Mouse (Mus musculus) heart, embryonic 12.5 days (tissue): Measurements from ENCODE around the gene Rdh14. TPM values are rescaled to one million over a fixed set of nuclear protein-coding genes. Genes with fewer than 3 reads are reported as not detected.

Experiments
- ATAC-seq: fragments of 200-750 bp; cut with Nextera tagmentation; 2 replicates; pipeline ENCODE4 v1.8.0; 2017; ENCODE audit warnings: moderate TSS enrichment, moderate library complexity; ENCODE audit not compliant: insufficient number of reproducible peaks, low FRiP score
- H3K27ac ChIP-seq: fragments of 300-500 bp; sonication (generic); 2 replicates; pipeline ENCODE4 v1.5.1; 2016; ENCODE audit warnings: mild to moderate bottlenecking, moderate library complexity; ENCODE audit not compliant: poor library complexity, severe bottlenecking
- H3K27me3 ChIP-seq: fragments of 300-500 bp; sonication (generic); replicated peaks from 2 replicates; pipeline ENCODE4 v1.6.1; 2016; ENCODE audit warnings: mild to moderate bottlenecking, moderate library complexity
- H3K36me3 ChIP-seq: fragments of 300-500 bp; sonication (generic); 2 replicates; pipeline ENCODE4 v1.6.1; 2016; ENCODE audit warnings: mild to moderate bottlenecking, moderate library complexity
- H3K4me1 ChIP-seq: fragments of 300-500 bp; sonication (generic); replicated peaks from 2 replicates; pipeline ENCODE4 v1.6.1; 2016; ENCODE audit warnings: mild to moderate bottlenecking
- H3K4me2 ChIP-seq: fragments of 300-500 bp; sonication (generic); 2 replicates; pipeline ENCODE4 v1.6.1; 2016; ENCODE audit warnings: mild to moderate bottlenecking, moderate library complexity
- H3K4me3 ChIP-seq: fragments of 300-500 bp; sonication (generic); 2 replicates; pipeline ENCODE4 v1.5.1; 2016; ENCODE audit warnings: mild to moderate bottlenecking
- H3K9ac ChIP-seq: fragments of 300-500 bp; sonication (generic); 2 replicates; pipeline ENCODE4 v1.6.1; 2016; ENCODE audit warnings: mild to moderate bottlenecking, moderate library complexity
- H3K9me3 ChIP-seq: fragments of 300-500 bp; sonication (generic); replicated peaks from 2 replicates; pipeline ENCODE4 v1.6.1; 2016; ENCODE audit warnings: mild to moderate bottlenecking, moderate library complexity
- WGBS: fragments of 180-500 bp; shearing (Covaris S2); methylation state at CpG from one replicate; pipeline ENCODE4 v1.1.7; 2016; 5-methylcytosine and 5-hydroxymethylcytosine counted together
- polyA plus RNA-seq: library from polyadenylated mRNA; unstranded; fragments of >200 nt; fragmentation: Nextera tagmentation; extraction: Ambion mirVana; gene quantifications from 2 replicates; pipeline ENCODE4 v1.2.1, GENCODE M21; 2016

Rdh14 gene
- polyA plus RNA-seq, 1 experiment from 2014 or later = 52.1 TPM

- no peaks in the 10 kb centered on the region for H3K36me3 ChIP-seq
- WGBS = 88% methylated on average over 1 of the region's 1 CpGs
These were observed 40.4 kb downstream of the Rdh14 start for GRCm38 (mm10) chr12:10430999-10431398.

DNA sequence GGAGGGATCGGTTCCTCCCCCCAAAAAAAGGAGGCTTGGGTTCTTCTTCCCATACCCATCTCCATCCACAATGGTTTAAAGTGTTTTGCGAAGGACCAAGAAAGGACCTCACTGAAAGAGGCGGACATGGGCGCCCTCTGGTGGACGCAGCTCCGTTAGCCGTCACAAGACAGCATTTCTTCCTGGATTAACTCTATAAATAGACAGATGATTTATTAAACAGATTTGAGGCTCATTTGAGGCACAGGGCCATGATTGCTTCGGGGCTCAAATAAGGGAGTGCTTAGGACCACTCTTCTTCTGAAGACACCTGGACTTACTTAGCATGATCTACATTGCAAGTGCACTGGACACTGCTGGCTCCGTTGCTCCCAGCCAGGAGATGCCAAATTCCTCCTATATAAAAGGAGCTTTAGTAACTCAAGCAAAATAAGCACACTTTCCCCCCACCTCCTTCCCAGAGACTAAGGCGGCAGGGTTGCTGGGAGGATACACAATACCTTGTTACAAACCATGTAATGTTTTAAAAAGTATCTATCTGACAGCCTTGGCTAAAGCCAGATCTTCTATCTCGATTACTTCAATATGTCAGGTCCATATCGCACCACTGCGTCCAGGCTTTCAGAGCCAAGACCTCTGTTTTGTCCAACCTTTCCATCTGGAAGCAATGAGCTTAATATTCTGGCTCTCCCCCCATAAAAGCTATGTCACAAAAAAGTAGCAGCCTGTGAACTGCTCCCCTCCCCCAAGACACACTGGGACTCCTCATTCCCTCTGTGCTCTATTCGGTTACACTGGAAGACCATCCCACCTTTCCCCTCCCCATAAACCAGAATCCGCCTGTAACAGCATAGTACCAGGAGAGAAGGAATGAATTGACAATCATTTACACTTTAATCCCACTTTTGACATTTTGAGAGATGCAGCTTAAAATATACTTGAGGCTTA, 47.8 kb downstream of the Rdh14 start:
- WGBS = 32% methylated on average over 15 of the region's 15 CpGs

More at GRCm38 (mm10) chr12:10430999-10431398, 40.4 kb downstream of the Rdh14 start:
- Histone ChIP-seq H3K4me3 (no peak overlapping the region), H3K27me3 (no peaks in the 10 kb centered on the region), H3K4me1 (no peaks in the 10 kb centered on the region), H3K9me3 (no peaks in the 10 kb centered on the region), H3K4me2 (no peak overlapping the region), H3K27ac (no peak overlapping the region), H3K9ac (no peak overlapping the region)
- ATAC-seq = no peak

DNA sequence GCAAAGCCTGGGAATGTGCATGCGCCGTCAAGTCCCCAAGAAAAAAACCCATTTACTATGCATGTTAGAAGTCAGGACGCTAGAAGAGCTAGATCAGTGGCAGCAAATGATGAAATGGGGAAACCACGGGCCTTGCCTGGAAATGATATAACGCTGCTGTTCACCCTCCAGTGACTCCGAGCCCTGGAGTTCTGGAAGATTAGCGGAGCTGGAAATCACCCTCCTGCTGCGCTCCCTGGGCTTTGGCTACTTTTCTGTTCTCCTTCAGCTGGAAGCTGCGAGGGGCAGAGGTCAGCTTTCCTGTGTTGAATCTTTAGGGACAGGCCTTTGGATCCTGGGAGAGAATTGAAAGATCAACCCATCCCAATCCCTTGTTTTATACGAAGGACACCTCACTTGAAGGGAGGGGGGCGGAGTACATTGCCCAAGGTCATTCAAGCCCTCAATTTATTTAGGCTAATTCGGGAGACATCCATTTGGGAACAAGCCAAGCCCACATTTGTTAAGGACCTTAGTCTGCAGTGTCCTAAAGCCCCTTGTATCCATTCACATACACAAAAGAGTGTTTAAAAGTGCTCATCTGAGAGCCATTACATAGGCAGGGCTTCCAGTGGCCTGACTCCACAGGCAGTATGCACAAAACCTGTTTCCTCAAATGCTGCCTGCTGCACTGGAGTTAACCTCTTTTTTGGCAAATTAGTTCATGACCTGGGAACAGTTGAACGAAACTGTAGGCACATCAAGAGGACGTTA, 49.1 kb downstream of the Rdh14 start:
- H3K9me3 ChIP-seq = no peaks in the 10 kb centered on the region
- H3K27ac ChIP-seq = no peak overlapping the region
- no peak overlapping the region for H3K4me2 ChIP-seq
- ATAC-seq = no peak
- no peak overlapping the region for H3K4me3 ChIP-seq
- WGBS = 58% methylated on average over 14 of the region's 14 CpGs
- no peaks in the 10 kb centered on the region for H3K36me3 ChIP-seq
- no peaks in the 10 kb centered on the region for H3K4me1 ChIP-seq
- no peak overlapping the region for H3K9ac ChIP-seq
- H3K27me3 ChIP-seq = no peaks in the 10 kb centered on the region; the same call in 1 of the 2 replicates

More for the DNA sequence above, 47.8 kb downstream of the Rdh14 start:
- Histone ChIP-seq H3K4me1 (no peaks in the 10 kb centered on the region), H3K27me3 (no peaks in the 10 kb centered on the region; the same call in 1 of the 2 replicates), H3K4me2 (no peak overlapping the region), H3K36me3 (no peaks in the 10 kb centered on the region), H3K9ac (no peak overlapping the region), H3K4me3 (no peak overlapping the region), H3K9me3 (no peaks in the 10 kb centered on the region), H3K27ac (no peak overlapping the region)
- no peak for ATAC-seq

Other genes with a start within 250 kb of the Rdh14 start
- not detected in 2 replicates for gene Nt5c1b, start 20.8 kb upstream of the Rdh14 start, polyA plus RNA-seq